Mouse (Mus musculus) kidney, postnatal 4 days (tissue): ENCODE data around the gene Il23r.
"Not testable (repeated sequence)": the region's sequence is repeated elsewhere in the genome, so short reads cannot be mapped to it uniquely, and the experiment has no call there.

Experiments
- DNase-seq, 2 experiments: peaks; one replicate each; pipeline ENCODE4 v3.0.0; 2021; ENCODE audit warnings: mixed read lengths in 2 of 2

Il23r gene

GRCm38 (mm10) chr6:67491755-67492154 lies at the start of gene Il23r:
Gene Il23r (minus strand): TSS chr6:67491855.
- no peak for DNase-seq

- DNase-seq: peak; percentile 29 to 52
Observed at GRCm38 (mm10) chr6:67535777-67536054, 44.1 kb upstream of the Il23r start, which contains the start of gene Tacstd2. Gene Tacstd2 (minus strand): TSS chr6:67535796.

- DNase-seq: peak; percentile 49 to 63
Observed at GRCm38 (mm10) chr6:67535005-67535776, 43.5 kb upstream of the Il23r start.

- DNase-seq: peak in 1 of 2 experiments; percentile 23
Observed at GRCm38 (mm10) chr6:67534191-67535004, 42.7 kb upstream of the Il23r start.

- DNase-seq: peak; percentile 68 to 80
Observed at GRCm38 (mm10) chr6:67532665-67533440, 41.2 kb upstream of the Il23r start.

- no peak for DNase-seq
Observed at GRCm38 (mm10) chr6:67531822-67532162, 40.1 kb upstream of the Il23r start.

- DNase-seq: peak; percentile 44 to 52
Observed at GRCm38 (mm10) chr6:67530992-67531821, 39.6 kb upstream of the Il23r start.

GRCm38 (mm10) chr6:67526356-67526755 lies 34.7 kb upstream of the Il23r start:
- no peak for DNase-seq

GRCm38 (mm10) chr6:67510752-67511151 lies 19.1 kb upstream of the Il23r start:
- DNase-seq: peak; percentile 69 to 73

- not testable (repeated sequence) for DNase-seq
Observed at GRCm38 (mm10) chr6:67501938-67502337, 10.3 kb upstream of the Il23r start.

- peak in 1 of 2 experiments; percentile 10 for DNase-seq
Observed at GRCm38 (mm10) chr6:67481012-67481411, 10.6 kb downstream of the Il23r start.

- DNase-seq: no peak
Observed at GRCm38 (mm10) chr6:67471242-67471641, 20.4 kb downstream of the Il23r start.

- DNase-seq: no peak
Observed at GRCm38 (mm10) chr6:67459424-67459823, 32.2 kb downstream of the Il23r start.

- DNase-seq: peak; percentile 31 to 32
Observed at GRCm38 (mm10) chr6:67451330-67451729, 40.3 kb downstream of the Il23r start.

GRCm38 (mm10) chr6:67445866-67446265 lies 45.8 kb downstream of the Il23r start:
- no peak for DNase-seq

GRCm38 (mm10) chr6:67443124-67443523 lies 48.5 kb downstream of the Il23r start:
- no peak for DNase-seq

GRCm38 (mm10) chr6:67437814-67438385 lies 53.8 kb downstream of the Il23r start:
- DNase-seq: no peak

GRCm38 (mm10) chr6:67437028-67437427 lies 54.6 kb downstream of the Il23r start:
- no peak for DNase-seq

GRCm38 (mm10) chr6:67436295-67436694 lies 55.4 kb downstream of the Il23r start:
- DNase-seq: no peak

- DNase-seq: no peak
Observed at GRCm38 (mm10) chr6:67435711-67436110, 55.9 kb downstream of the Il23r start.

- no peak for DNase-seq
Observed at GRCm38 (mm10) chr6:67434755-67435452, 56.8 kb downstream of the Il23r start.
